Mouse (Mus musculus) heart, adult 2 months (tissue): ENCODE measurements around the gene Egln2.

Source experiments
- CTCF ChIP-seq: fragments of 200-600 bp; IDR thresholded peaks from 2 replicates; pipeline ENCODE4 v1.8.1; 2022; ENCODE audit warnings: antibody characterized with exemption, mild to moderate bottlenecking, moderate library complexity
- EP300 ChIP-seq: fragments of 200-500 bp; IDR thresholded peaks from 2 replicates; pipeline ENCODE4 v1.6.1; 2011; ENCODE audit warnings: low read depth, low read length, control low read depth; ENCODE audit not compliant: insufficient read depth
- POLR2A ChIP-seq: fragments of 200-500 bp; IDR thresholded peaks from 2 replicates; pipeline ENCODE4 v1.6.1; 2011; ENCODE audit warnings: mild to moderate bottlenecking, low read depth, low read length, control low read depth; ENCODE audit not compliant: insufficient read depth

GRCm38 (mm10) chr7:27111987-27112386 is 54.6 kb downstream of the Egln2 start:
- TF ChIP-seq CTCF (no peak), EP300 (no peak), POLR2A (no peak)
